Mouse (Mus musculus) kidney, embryonic 14.5 days (tissue): ENCODE results near the gene A930033H14Rik. TPM values are rescaled to one million over a fixed set of nuclear protein-coding genes. Genes with fewer than 3 reads are reported as not detected.

Experiments
- ATAC-seq: fragments of 200-750 bp; cut with Nextera tagmentation; 2 replicates; pipeline ENCODE4 v1.8.0; 2017; ENCODE audit warnings: moderate number of reproducible peaks, mild to moderate bottlenecking, moderate TSS enrichment, moderate library complexity; ENCODE audit not compliant: low FRiP score, low TSS enrichment
- H3K27ac ChIP-seq: fragments of 300-500 bp; sonication (generic); 2 replicates; pipeline ENCODE4 v1.5.1; 2014; ENCODE audit warnings: low read depth, mild to moderate bottlenecking, low read length, moderate library complexity, mixed read lengths
- H3K27me3 ChIP-seq: fragments of 300-500 bp; sonication (generic); 2 replicates; pipeline ENCODE4 v1.6.1; 2014; ENCODE audit warnings: mild to moderate bottlenecking, low read length; ENCODE audit not compliant: control insufficient read depth, insufficient read depth
- H3K36me3 ChIP-seq: fragments of 300-500 bp; sonication (generic); 2 replicates; pipeline ENCODE4 v1.6.1; 2014; ENCODE audit warnings: low read length, mixed read lengths; ENCODE audit not compliant: control insufficient read depth, insufficient read depth
- H3K4me1 ChIP-seq: fragments of 300-500 bp; sonication (generic); 2 replicates; pipeline ENCODE4 v1.6.1; 2014; ENCODE audit warnings: low read length, mixed read lengths; ENCODE audit not compliant: control insufficient read depth, insufficient read depth
- H3K4me2 ChIP-seq: fragments of 300-500 bp; sonication (generic); replicated peaks from 2 replicates; pipeline ENCODE4 v1.6.1; 2014; ENCODE audit warnings: low read depth, mild to moderate bottlenecking, low read length
- H3K4me3 ChIP-seq: fragments of 300-500 bp; sonication (generic); 2 replicates; pipeline ENCODE4 v1.5.1; 2014; ENCODE audit warnings: mild to moderate bottlenecking, low read length
- H3K9ac ChIP-seq: fragments of 300-500 bp; sonication (generic); 2 replicates; pipeline ENCODE4 v1.6.1; 2014; ENCODE audit warnings: low read depth, mild to moderate bottlenecking, low read length, moderate library complexity
- H3K9me3 ChIP-seq: fragments of 300-500 bp; sonication (generic); 2 replicates; pipeline ENCODE4 v1.6.1; 2016; ENCODE audit warnings: low read length; ENCODE audit not compliant: control insufficient read depth
- WGBS: fragments of 180-500 bp; shearing (Covaris S2); extraction: QIAGEN DNeasy Blood & Tissue Kit; methylation state at CpG from one replicate; pipeline ENCODE4 v1.1.7; 2014; 5-methylcytosine and 5-hydroxymethylcytosine counted together
- polyA plus RNA-seq: library from polyadenylated mRNA; unstranded; fragments of >200 nt; fragmentation: Nextera tagmentation; extraction: Ambion mirVana; gene quantifications from 2 replicates; pipeline ENCODE4 v1.2.1, GENCODE M21; 2014

A930033H14Rik gene
- polyA plus RNA-seq, 1 experiment from 2014 or later, result 2.6 TPM

DNA sequence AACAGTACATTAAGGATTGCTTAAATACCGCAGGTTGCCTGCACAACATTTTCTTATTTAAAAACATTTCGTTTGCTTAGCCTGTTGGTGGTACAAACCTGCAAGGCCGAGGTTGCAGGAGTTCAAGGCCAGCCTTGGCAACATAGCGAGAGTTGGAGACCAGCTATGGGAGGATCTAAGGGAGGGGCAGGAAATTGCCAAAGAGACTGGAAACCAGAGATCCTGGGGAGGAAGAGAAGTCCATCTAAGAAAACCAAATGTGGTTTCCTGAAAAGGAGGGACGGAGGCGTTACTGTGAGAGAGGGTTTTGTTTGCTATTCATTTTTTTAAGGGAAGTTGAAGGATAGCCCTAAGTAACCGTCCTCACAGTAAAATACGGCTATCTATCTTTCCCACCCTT, 1.3 kb downstream of the A930033H14Rik start:
- H3K27ac ChIP-seq, result peak overlapping the region; percentile 99; the same call in 1 of the 2 replicates
- ATAC-seq, result no peak
- 59% methylated on average over 8 of the region's 8 CpGs for WGBS
- H3K36me3 ChIP-seq, result peaks cover 3% of the 10 kb centered on the region; the same call in 1 of the 2 replicates
- peak overlapping the region; percentile 80 for H3K4me3 ChIP-seq
- H3K4me2 ChIP-seq, result peak overlapping the region; percentile 88
- no peaks in the 10 kb centered on the region for H3K9me3 ChIP-seq
- H3K27me3 ChIP-seq, result no peaks in the 10 kb centered on the region
- peak overlapping the region; percentile 92; the same call in 1 of the 2 replicates for H3K9ac ChIP-seq
- 0 out of 2 replicates have a peak, but pooled peaks cover 13% of the 10 kb centered on the region for H3K4me1 ChIP-seq

DNA sequence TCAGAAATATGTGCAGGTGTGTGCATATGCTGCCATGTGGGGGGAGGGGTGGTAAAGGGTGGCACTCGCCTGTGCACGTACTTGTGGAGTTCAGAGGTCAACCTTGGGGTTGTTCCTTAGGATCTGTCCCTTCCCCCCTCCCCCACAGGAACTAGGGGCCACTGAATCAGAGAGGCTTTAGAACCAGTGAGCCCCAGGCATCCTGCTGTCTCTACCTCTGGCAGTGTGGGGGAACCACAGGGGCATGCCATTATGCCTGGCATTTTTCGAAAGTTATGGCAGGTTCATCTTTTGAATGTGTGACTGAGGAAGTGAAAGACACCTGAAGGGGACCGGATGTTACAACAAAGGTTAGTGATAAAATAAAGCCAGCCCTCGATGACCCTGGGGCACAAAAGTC, 2.2 kb downstream of the A930033H14Rik start:
- Histone ChIP-seq H3K9me3 (no peaks in the 10 kb centered on the region), H3K27me3 (no peaks in the 10 kb centered on the region), H3K9ac (no peak overlapping the region), H3K4me2 (no peak overlapping the region), H3K27ac (no peak overlapping the region), H3K36me3 (no peaks in the 10 kb centered on the region; the same call in 1 of the 2 replicates), H3K4me3 (no peak overlapping the region), H3K4me1 (0 out of 2 replicates have a peak, but pooled peaks cover 13% of the 10 kb centered on the region)
- no peak for ATAC-seq
- 76% methylated on average over 5 of the region's 5 CpGs for WGBS

DNA sequence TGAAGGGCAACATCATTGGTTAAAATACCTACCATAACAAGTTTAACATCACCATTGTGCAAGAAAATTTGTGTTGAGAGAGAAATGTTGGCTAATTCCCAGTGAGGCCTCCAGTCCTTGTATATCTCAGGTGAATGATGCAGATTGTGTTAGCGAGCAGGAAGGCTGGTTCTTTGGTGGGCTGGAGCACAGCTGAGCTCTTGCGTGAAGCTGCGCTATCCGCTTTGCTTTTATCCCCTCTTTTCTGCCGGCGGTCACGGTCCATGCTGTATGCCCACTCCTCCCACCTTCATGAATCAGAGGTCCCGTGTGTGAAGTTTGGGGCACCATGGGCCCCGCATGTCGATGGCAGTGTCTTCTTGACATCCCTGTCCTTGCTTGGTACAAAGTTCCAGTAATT, 2.9 kb downstream of the A930033H14Rik start:
- ATAC-seq, result no peak
- 97% methylated on average over 10 of the region's 10 CpGs for WGBS
- H3K4me1 ChIP-seq, result 0 out of 2 replicates have a peak, but pooled peaks cover 13% of the 10 kb centered on the region
- H3K4me3 ChIP-seq, result no peak overlapping the region
- no peaks in the 10 kb centered on the region for H3K27me3 ChIP-seq
- H3K4me2 ChIP-seq, result no peak overlapping the region
- H3K36me3 ChIP-seq, result no peaks in the 10 kb centered on the region; the same call in 1 of the 2 replicates
- H3K9me3 ChIP-seq, result no peaks in the 10 kb centered on the region
- H3K9ac ChIP-seq, result no peak overlapping the region
- H3K27ac ChIP-seq, result no peak overlapping the region

DNA sequence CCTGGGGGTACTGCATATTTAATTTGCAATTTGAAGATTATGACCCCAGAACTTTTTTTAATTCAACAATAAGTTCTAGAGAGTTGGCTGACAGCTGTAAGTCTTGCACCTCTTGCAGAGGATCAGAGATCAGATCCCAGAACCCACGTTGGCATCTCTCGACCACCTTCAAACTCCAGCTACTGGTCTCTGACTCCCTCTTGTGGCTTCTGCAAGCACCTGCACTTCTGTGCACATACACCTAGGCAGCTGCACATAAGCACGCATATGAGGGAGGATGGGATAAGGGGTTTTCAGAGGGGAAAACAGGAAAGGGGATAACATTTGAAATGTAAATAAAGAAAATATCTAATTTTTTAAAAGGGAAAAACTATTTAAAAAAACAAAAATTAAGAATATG, 4.2 kb downstream of the A930033H14Rik start:
- no peak for ATAC-seq
- Histone ChIP-seq H3K4me2 (no peak overlapping the region), H3K9ac (no peak overlapping the region), H3K9me3 (no peaks in the 10 kb centered on the region), H3K27me3 (no peaks in the 10 kb centered on the region), H3K36me3 (no peaks in the 10 kb centered on the region; the same call in 1 of the 2 replicates), H3K4me1 (0 out of 2 replicates have a peak, but pooled peaks cover 8% of the 10 kb centered on the region), H3K27ac (no peak overlapping the region), H3K4me3 (no peak overlapping the region)
- WGBS, result 94% methylated on average over 3 of the region's 3 CpGs

DNA sequence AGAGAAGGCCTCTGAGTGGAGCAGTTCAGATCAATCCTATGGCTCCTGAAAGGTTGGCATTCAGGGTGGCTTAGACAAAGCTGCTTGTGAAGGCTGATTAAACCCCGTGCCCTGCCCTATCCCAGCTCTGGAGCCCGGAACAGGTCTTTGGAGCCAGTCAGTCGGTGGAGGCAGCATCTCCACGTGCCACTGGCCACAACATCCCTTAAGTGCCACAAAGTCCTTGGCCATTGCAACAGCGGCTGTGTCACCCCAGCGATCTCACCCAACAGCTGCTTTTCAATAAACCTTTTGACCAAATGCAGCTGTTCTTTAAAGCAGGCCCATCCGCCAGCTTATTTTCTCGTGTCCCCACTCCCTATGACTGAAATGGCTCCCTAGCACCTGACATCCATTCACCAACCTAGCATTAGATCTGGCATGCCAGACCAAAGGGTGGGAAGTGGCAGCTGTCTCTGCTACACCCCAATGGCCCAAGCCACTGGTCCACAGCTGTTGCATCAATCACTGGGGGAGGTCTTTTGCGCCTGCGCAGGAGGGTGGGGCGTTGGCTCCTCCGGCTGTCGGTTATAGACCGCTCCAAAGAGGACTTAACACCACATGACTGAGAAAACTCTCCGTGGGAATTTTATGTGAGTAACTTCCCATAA, 4.8 kb downstream of the A930033H14Rik start:
- no peak overlapping the region for H3K9ac ChIP-seq
- H3K27me3 ChIP-seq, result no peaks in the 10 kb centered on the region
- ATAC-seq, result no peak
- H3K4me1 ChIP-seq, result 0 out of 2 replicates have a peak, but pooled peaks cover 8% of the 10 kb centered on the region
- H3K36me3 ChIP-seq, result no peaks in the 10 kb centered on the region; the same call in 1 of the 2 replicates
- H3K4me2 ChIP-seq, result no peak overlapping the region
- H3K27ac ChIP-seq, result no peak overlapping the region
- WGBS, result 81% methylated on average over 15 of the region's 15 CpGs
- no peak overlapping the region for H3K4me3 ChIP-seq
- H3K9me3 ChIP-seq, result no peaks in the 10 kb centered on the region

DNA sequence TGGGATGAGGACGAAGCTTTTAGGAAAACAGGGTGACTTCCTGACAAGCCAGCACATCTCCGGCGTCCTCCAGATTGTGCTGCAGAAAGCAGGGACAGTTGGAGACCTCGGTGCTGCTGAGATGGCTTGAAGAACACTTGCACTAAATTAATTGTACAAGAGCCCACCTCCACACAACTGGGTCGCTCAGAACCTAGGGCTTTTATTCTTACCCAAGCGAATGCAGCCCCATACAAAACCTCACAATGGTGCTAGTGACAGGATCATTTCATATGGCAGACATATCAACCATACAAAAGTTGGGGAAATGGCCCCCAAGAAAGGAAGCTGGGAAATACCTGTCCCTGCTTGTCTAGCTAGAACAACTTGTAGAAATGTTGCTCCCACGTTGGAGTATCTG, 5.4 kb downstream of the A930033H14Rik start:
- Histone ChIP-seq H3K27ac (no peak overlapping the region), H3K9me3 (no peaks in the 10 kb centered on the region), H3K4me1 (0 out of 2 replicates have a peak, but pooled peaks cover 8% of the 10 kb centered on the region), H3K27me3 (no peaks in the 10 kb centered on the region), H3K36me3 (no peaks in the 10 kb centered on the region; the same call in 1 of the 2 replicates), H3K4me3 (no peak overlapping the region), H3K4me2 (no peak overlapping the region), H3K9ac (no peak overlapping the region)
- 79% methylated on average over 7 of the region's 7 CpGs for WGBS
- no peak for ATAC-seq

DNA sequence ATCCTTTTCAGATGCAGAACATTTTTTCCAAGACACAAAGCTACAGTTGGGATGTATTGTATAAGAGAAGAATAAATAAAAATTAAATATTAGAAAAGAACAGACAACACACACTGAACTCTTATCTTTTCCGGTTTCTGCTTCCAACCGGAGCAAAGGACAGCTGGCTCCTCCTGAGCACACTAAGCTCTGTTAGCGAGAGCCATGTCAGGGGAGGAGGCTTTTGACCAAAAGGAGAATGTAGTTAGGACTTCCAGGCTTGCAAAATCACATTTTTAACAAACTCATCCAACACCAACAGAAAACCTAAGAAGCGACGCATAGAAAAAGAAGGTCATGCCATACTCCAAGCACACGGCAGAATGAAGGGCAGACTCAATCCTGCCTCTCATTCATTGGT, 6.8 kb downstream of the A930033H14Rik start:
- no peak for ATAC-seq
- Histone ChIP-seq H3K4me1 (no peaks in the 10 kb centered on the region), H3K27ac (no peak overlapping the region), H3K9ac (no peak overlapping the region), H3K4me3 (no peak overlapping the region), H3K27me3 (no peaks in the 10 kb centered on the region), H3K4me2 (no peak overlapping the region), H3K9me3 (no peaks in the 10 kb centered on the region), H3K36me3 (no peaks in the 10 kb centered on the region; the same call in 1 of the 2 replicates)
- 88% methylated on average over 6 of the region's 6 CpGs for WGBS

DNA sequence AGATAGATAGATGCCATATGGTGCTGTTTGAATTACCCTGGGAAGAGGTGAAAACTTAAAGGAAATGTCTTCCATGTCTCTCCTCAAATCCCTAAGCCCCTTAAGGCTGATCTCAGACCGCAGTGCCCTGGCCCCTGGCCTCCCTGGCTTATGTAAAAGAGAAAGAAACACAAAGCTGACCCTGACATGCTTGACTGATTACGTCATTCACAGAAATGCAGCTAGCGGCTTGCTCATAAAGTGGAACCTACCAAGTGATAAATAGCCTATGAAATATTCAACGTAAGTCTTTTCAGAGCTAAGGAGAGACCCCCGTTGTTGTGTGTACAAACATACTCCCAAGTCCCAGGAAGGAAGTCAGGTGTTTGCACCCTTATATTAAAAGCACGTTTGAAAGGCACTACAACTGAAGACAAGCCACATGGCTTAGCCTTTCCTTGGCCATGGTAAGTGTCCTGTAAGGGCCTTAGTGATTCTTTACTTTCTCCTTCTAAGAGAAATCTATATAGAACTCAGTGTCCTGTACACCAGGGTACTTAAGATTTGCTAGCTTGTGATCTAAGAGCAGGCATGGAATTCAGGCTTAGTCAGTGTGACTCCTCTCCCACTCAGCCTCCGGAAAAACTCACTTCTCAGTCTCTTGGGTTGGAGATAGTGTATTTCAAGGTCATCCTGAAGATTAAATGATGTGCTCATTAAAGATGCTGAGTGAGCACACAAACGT, 8.1 kb downstream of the A930033H14Rik start:
- Histone ChIP-seq H3K27ac (no peak overlapping the region), H3K9me3 (no peaks in the 10 kb centered on the region), H3K4me3 (no peak overlapping the region), H3K4me1 (no peaks in the 10 kb centered on the region), H3K27me3 (no peaks in the 10 kb centered on the region), H3K4me2 (no peak overlapping the region), H3K9ac (no peak overlapping the region), H3K36me3 (no peaks in the 10 kb centered on the region)
- 32% methylated on average over 8 of the region's 8 CpGs for WGBS
- no peak for ATAC-seq

DNA sequence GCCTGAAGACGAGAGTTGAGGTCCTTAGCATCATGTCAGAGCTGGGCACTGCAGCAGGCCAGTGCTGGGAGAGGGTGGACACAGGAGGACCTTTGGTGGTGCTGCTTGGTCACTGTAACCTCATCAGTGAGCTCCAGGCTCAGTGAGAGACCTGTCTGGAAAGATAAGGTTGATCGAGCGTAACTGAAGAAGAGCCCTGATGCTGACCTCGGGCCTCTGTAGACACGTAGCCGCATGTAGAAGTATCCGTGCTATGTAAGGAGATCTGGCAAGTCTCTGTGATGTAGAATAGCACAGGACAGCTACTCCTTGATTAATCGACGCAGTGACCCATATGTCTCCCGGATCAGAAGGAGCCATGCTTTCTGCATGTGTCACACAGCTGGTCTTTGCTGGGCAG, 19.2 kb downstream of the A930033H14Rik start:
- 47% methylated on average over 10 of the region's 10 CpGs for WGBS
- H3K27ac ChIP-seq, result no peak overlapping the region
- peak; percentile 82 for ATAC-seq

More for the DNA sequence above, 19.2 kb downstream of the A930033H14Rik start:
- H3K4me3 ChIP-seq, result no peak overlapping the region
- no peaks in the 10 kb centered on the region for H3K9me3 ChIP-seq
- no peaks in the 10 kb centered on the region for H3K27me3 ChIP-seq
- no peak overlapping the region for H3K4me2 ChIP-seq
- no peaks in the 10 kb centered on the region for H3K36me3 ChIP-seq
- H3K4me1 ChIP-seq, result no peaks in the 10 kb centered on the region
- no peak overlapping the region for H3K9ac ChIP-seq
